Mouse (Mus musculus): ENCODE data around the gene Apopt1.

GRCm38 (mm10) chr12:111670371-111670971 lies 42.6 kb upstream of the Apopt1 start:
- TF ChIP-seq CTCF (IDR thresholded peaks at IDR 0.05; ENCODE audit: low read depth) (no peak), EP300 (optimal IDR thresholded peaks at IDR 0.05) (no peak)

All from stomach, postnatal 0 days (tissue).